12 mouse cellular contexts compared by ENCODE assay signal in genomic region chr8:8378248-8378647, GRCm38 (mm10).
"Had no signal": no experiment of that assay in that cellular context is flagged by ENCODE, and none has a peak within 500 bp of the region (broad histone marks: within the 10 kb centered on the region; RNA-seq: fewer than 3 reads in every experiment).

No protein-coding gene starts in this region.

- H3K9me3 ChIP-seq: limb, embryonic 12.5 days; liver, embryonic 13.5 days had no signal

- H3K4me2 ChIP-seq: limb, embryonic 12.5 days; liver, embryonic 13.5 days had no signal

- H3K4me1 ChIP-seq: limb, embryonic 12.5 days; liver, embryonic 13.5 days had no signal

- H3K27ac ChIP-seq: layer of hippocampus, adult 2 months; limb, embryonic 12.5 days; liver, embryonic 13.5 days had no signal

- H3K4me3 ChIP-seq: layer of hippocampus, adult 2 months; limb, embryonic 12.5 days; liver, embryonic 13.5 days had no signal

- H3K9ac ChIP-seq: limb, embryonic 12.5 days; liver, embryonic 13.5 days had no signal

- DNase-seq: kidney, adult 18-20 months; kidney, postnatal 10 days; kidney, postnatal 4 days; liver; liver, embryonic 13.5 days; lung, adult 18-20 months; right cerebral cortex, postnatal 4 days; spleen, adult 18-20 months; thymus, adult 18-20 months; thymus, postnatal 25 days had no signal

- H3K27me3 ChIP-seq: limb, embryonic 12.5 days; liver, embryonic 13.5 days had no signal

- H3K36me3 ChIP-seq: limb, embryonic 12.5 days; liver, embryonic 13.5 days had no signal
